Mouse (Mus musculus): Measurements from ENCODE around the gene Snx4. TPM values are rescaled to one million over a fixed set of nuclear protein-coding genes. Genes with fewer than 3 reads are reported as not detected.

Snx4 gene
- polyA plus RNA-seq, 1 experiment = 40.3 TPM

DNA sequence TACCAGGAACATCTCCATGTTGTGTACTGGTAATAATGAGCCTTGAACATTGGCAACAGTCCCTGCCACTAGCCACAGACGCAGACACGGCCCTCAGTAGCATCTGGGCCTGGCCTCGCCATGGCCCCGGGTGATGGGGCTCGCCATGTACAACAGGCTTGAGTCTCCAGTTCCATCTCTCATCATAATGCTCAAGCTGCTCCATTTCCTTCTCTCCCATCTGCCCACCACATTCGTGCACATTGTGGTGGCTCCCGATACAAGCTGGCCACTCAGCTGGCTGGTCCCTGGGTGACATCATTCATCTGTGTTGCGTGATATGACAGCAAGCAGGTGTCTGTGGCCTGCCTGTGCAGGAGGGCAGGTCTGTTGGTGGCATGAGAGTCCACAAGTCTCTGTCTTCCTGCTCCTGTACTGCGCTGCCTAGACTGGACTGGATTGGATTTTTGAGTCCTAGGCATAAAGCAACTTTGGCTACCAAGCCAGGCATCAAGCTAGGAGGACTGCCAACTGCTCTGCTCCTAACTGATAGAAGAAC lies 6.2 kb upstream of the Snx4 start:
- no peak for TF ChIP-seq CTCF (IDR thresholded peaks at IDR 0.05; ENCODE audit: borderline replicate concordance, extremely low read depth, insufficient read depth, insufficient read length)
- no peak for TF ChIP-seq POLR2A (IDR thresholded peaks at IDR 0.05; ENCODE audit: borderline replicate concordance, extremely low read depth, insufficient read depth, insufficient read length, poor library complexity, severe bottlenecking)

GRCm38 (mm10) chr16:33246526-33246925 lies 4.7 kb upstream of the Snx4 start:
- DNase-seq (ENCODE audit: low read depth) = no peak
- TF ChIP-seq CTCF (IDR thresholded peaks at IDR 0.05; ENCODE audit: borderline replicate concordance, extremely low read depth, insufficient read depth, insufficient read length) (no peak), POLR2A (IDR thresholded peaks at IDR 0.05; ENCODE audit: borderline replicate concordance, extremely low read depth, insufficient read depth, insufficient read length, poor library complexity, severe bottlenecking) (no peak)

More for the DNA sequence above, 6.2 kb upstream of the Snx4 start:
- no peak for DNase-seq (ENCODE audit: low read depth)

DNA sequence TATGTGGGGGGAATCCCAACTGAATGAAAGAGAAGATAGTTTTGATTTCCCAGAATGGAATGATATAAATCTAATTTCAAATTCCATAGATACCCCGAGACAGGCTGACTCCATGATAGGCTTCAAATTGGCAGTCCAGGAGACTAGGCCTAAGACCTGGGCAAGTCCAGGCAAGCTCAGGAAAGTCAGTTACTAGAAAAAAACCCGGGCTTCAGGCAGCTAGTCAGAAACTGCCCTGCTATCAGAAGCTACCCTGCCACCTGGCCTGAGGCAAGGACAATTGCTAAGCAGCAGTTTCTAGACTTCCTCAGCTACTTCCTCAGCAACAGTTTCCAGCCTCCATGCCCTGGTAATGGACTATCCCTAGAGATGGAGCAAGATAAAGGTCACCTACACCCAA lies 4.2 kb upstream of the Snx4 start:
- TF ChIP-seq CTCF (IDR thresholded peaks at IDR 0.05; ENCODE audit: borderline replicate concordance, extremely low read depth, insufficient read depth, insufficient read length) = no peak
- no peak for TF ChIP-seq POLR2A (IDR thresholded peaks at IDR 0.05; ENCODE audit: borderline replicate concordance, extremely low read depth, insufficient read depth, insufficient read length, poor library complexity, severe bottlenecking)
- no peak for DNase-seq (ENCODE audit: low read depth)

DNA sequence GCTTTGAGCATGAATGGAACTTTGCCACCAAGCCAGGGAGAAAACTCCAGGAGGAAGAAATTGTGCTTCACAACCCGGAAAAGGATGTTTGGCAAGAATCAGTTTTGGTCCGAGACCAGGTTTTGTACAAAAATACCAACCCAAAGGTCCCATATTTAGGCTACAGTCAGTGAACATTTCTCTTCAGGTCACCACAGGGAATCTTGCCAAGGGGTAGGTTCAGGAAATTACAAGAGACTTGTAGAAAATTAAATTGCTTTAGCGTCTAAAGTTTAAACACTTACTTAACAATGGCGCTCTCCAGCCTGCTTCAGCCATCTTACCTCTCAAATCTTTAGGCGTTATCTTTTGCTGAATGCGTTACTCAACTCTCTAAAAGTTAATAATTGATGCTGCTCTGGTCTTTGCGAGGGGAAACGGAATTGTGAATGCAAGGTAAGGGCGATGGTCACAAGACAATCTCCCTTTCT lies 556 bp upstream of the Snx4 start:
- no peak for TF ChIP-seq POLR2A (IDR thresholded peaks at IDR 0.05; ENCODE audit: borderline replicate concordance, extremely low read depth, insufficient read depth, insufficient read length, poor library complexity, severe bottlenecking)
- TF ChIP-seq CTCF (IDR thresholded peaks at IDR 0.05; ENCODE audit: borderline replicate concordance, extremely low read depth, insufficient read depth, insufficient read length) = no peak
- no peak for DNase-seq (ENCODE audit: low read depth)

DNA sequence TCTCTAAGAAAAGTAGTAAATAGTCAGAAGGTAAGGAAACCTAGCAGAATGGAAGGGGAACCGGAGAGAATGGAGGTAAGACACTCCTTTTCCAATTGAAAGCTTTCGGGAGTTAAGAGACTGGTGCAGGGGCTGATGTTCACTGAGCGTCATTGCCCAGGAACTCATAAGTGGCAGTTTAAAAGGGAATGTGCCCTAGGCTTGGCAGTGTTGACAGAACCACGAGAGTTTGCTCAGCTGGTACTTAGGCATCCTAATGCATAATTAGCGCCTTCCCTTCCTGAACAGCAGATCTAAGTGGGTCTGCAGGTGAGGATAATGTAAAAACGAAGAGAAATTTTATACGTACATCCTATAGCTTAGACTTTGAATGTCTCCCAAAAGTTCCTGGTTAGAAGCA lies 4.4 kb downstream of the Snx4 start:
- TF ChIP-seq CTCF (IDR thresholded peaks at IDR 0.05; ENCODE audit: borderline replicate concordance, extremely low read depth, insufficient read depth, insufficient read length) (no peak), POLR2A (IDR thresholded peaks at IDR 0.05; ENCODE audit: borderline replicate concordance, extremely low read depth, insufficient read depth, insufficient read length, poor library complexity, severe bottlenecking) (no peak)
- DNase-seq (ENCODE audit: low read depth) = no peak

DNA sequence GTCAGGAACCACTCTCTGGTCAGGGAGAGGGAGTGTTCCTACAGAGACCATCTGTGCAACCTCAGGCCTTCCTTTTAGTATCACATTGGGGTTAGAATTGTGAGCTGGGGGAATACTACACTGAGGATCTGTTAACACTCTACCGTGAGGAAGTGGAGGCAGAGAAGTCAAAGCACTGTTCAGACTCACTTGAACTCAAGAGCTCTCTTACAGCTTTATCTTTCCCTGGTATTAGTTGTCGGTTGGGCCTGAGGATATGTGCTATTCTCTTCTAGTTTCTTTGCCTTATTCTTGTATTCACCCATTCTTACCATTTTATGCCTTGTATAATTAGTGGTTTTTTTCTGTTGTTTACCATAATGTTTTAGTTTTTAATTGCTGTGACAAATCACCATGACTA lies 7.3 kb downstream of the Snx4 start:
- TF ChIP-seq POLR2A (IDR thresholded peaks at IDR 0.05; ENCODE audit: borderline replicate concordance, extremely low read depth, insufficient read depth, insufficient read length, poor library complexity, severe bottlenecking) = no peak
- TF ChIP-seq CTCF (IDR thresholded peaks at IDR 0.05; ENCODE audit: borderline replicate concordance, extremely low read depth, insufficient read depth, insufficient read length) = no peak
- no peak for DNase-seq (ENCODE audit: low read depth)

DNA sequence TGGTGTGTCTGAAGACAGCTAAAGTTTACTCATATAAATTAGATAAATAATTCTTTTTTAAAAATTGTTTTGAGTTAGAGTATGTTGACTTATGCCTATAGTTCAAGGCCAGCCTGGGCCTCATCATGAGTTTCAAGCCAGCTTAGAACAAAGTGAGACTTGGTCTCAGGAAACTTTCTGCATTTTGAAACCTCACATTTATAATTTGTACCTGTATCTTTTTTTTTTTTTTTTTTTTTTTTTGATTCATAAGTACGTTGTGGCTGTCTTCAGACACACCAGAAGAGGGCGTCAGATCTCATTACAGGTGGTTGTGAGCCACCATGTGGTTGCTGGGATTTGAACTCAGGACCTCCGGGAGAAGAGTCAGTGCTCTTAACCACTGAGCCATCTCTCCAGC lies 8.6 kb downstream of the Snx4 start:
- no peak for TF ChIP-seq POLR2A (IDR thresholded peaks at IDR 0.05; ENCODE audit: borderline replicate concordance, extremely low read depth, insufficient read depth, insufficient read length, poor library complexity, severe bottlenecking)

GRCm38 (mm10) chr16:33260825-33261224 lies 9.6 kb downstream of the Snx4 start:
- no peak for DNase-seq (ENCODE audit: low read depth)
- TF ChIP-seq POLR2A (IDR thresholded peaks at IDR 0.05; ENCODE audit: borderline replicate concordance, extremely low read depth, insufficient read depth, insufficient read length, poor library complexity, severe bottlenecking) = no peak
- TF ChIP-seq CTCF (IDR thresholded peaks at IDR 0.05; ENCODE audit: borderline replicate concordance, extremely low read depth, insufficient read depth, insufficient read length) = no peak

More for the DNA sequence above, 8.6 kb downstream of the Snx4 start:
- no peak for DNase-seq (ENCODE audit: low read depth)

DNA sequence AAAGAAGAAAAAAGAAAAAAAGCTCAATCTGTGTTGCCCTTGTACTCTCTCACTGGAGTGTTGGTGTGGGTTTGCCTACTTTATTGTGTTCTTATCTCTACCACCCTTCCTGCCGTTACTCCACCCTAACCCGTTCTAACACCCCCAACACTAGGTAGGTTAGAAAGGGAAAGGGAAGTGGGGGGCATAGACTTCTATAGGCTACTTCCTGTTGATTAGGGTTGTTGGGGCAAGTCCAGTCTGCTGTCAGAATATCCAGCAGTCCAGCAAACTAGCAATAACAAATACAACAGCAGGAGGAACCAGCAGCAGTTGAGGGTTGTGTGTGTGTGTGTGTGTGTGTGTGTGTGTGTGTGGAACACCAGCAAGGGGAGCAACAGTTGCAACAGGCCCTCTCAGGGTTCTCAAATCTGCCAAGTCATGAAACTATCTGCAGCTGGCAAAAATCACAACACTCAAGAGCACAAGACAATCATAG lies 10.4 kb downstream of the Snx4 start:
- no peak for TF ChIP-seq POLR2A (IDR thresholded peaks at IDR 0.05; ENCODE audit: borderline replicate concordance, extremely low read depth, insufficient read depth, insufficient read length, poor library complexity, severe bottlenecking)
- no peak for TF ChIP-seq CTCF (IDR thresholded peaks at IDR 0.05; ENCODE audit: borderline replicate concordance, extremely low read depth, insufficient read depth, insufficient read length)
- DNase-seq (ENCODE audit: low read depth) = no peak

DNA sequence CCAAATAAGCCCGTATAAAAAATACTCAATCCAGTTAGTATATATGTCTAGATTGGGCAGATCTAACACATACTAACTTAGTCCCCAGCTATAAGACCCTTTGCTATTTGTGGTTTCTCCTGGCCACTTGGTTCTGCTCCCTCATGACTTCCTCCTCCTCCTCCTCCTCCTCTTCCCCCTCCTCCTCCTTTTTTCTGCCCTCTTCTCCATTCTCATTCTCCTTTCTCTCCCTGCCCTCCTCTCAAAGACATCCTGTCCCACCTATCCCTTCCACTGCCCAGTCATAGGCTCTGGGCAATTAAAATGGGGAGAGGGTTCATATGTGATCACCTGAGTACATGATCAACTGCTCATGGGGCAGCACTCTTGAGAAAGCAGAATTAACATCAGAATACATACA lies 10.9 kb downstream of the Snx4 start:
- TF ChIP-seq CTCF (IDR thresholded peaks at IDR 0.05; ENCODE audit: borderline replicate concordance, extremely low read depth, insufficient read depth, insufficient read length) (no peak), POLR2A (IDR thresholded peaks at IDR 0.05; ENCODE audit: borderline replicate concordance, extremely low read depth, insufficient read depth, insufficient read length, poor library complexity, severe bottlenecking) (no peak)
- no peak for DNase-seq (ENCODE audit: low read depth)

DNA sequence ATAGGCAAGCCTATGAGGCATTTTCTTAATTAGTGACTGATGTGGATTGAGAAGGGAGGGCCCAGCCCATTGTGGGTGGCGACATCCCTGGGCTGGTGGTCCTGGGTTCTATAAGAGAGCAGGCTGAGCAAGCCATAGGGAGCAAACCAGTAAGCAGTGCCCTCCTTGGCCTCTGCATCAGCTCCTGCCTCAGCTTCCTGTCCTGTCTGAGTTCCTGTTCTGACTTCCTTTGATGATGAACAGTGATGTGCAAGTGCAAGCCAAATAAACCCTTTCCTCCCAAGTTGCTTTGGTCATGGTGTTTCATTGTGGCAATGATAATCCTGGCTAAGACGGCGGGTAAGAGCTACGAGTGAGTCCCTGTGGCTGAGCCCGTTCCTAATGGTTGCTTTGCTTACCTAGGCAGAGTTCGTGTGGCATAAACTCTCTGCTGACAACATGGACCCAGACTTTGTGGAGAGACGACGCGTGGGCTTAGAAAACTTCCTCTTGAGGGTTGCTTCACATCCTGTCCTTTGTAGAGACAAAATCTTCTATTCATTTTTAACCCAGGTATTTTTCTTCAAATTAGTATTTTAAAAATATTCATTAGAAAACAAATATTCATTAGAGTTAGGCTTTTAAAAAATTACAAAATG lies 16.5 kb downstream of the Snx4 start:
- no peak for DNase-seq (ENCODE audit: low read depth)
- TF ChIP-seq CTCF (IDR thresholded peaks at IDR 0.05; ENCODE audit: borderline replicate concordance, extremely low read depth, insufficient read depth, insufficient read length) (no peak), POLR2A (IDR thresholded peaks at IDR 0.05; ENCODE audit: borderline replicate concordance, extremely low read depth, insufficient read depth, insufficient read length, poor library complexity, severe bottlenecking) (no peak)

DNA sequence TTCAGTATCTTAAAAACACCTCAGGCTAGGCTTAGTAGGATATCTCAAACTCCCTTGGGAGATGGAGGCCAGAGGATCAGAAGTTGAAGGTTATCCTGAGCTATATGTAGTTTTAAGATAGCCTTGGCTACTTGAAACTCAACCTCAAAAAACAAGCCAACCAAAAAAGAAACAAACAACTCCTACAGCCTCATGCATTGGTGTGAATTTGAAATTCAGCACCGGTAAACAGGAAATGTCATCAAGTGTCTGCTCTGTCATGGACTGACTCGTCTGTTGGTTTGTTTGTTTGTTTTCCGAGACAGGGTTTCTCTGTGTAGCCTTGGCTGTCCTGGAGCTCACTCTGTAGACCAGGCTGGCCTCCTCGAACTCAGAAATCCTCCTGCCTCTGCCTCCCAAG lies 20.6 kb downstream of the Snx4 start:
- no peak for DNase-seq (ENCODE audit: low read depth)
- TF ChIP-seq CTCF (IDR thresholded peaks at IDR 0.05; ENCODE audit: borderline replicate concordance, extremely low read depth, insufficient read depth, insufficient read length) (no peak), POLR2A (IDR thresholded peaks at IDR 0.05; ENCODE audit: borderline replicate concordance, extremely low read depth, insufficient read depth, insufficient read length, poor library complexity, severe bottlenecking) (no peak)
